Comparison of ENCODE assay signal across 24 mouse cellular contexts in genomic region chr2:143852295-143853275, GRCm38 (mm10). TPM values are rescaled to one million over a fixed set of nuclear protein-coding genes. Genes with fewer than 3 reads are reported as not detected.
A peak's percentile ranks its signal among the peaks of the same experiment; 100 is the strongest.
DNase-seq lines count a peak whose midpoint lies in the region; ATAC-seq and TF ChIP-seq lines count a peak whose summit lies in the region.
"Had no signal": no experiment of that assay in that cellular context is flagged by ENCODE, and none has a peak within 500 bp of the region (broad histone marks: within the 10 kb centered on the region; RNA-seq: fewer than 3 reads in every experiment).

No protein-coding gene starts in this region.

- intact Hi-C loops in heart, postnatal 25 days (cut with DNase I) = no loop called here

- TF ChIP-seq CTCF in lung, adult 2 months (IDR thresholded peaks at IDR 0.05; ENCODE audit: insufficient read depth, low read length) = no peak

- no peaks in the 10 kb centered on the region for H3K27me3 ChIP-seq in heart, embryonic 11.5 days (ENCODE audit: control insufficient read depth, insufficient read depth, low read length)
- no peaks in the 10 kb centered on the region for H3K27me3 ChIP-seq in midbrain, embryonic 16.5 days (ENCODE audit: control insufficient read depth, insufficient read depth, low read depth, low read length)
- no peaks in the 10 kb centered on the region for H3K27me3 ChIP-seq in forebrain, embryonic 11.5 days (ENCODE audit: control insufficient read depth, insufficient read depth, low read length)
- H3K27me3 ChIP-seq: embryonic facial prominence, embryonic 12.5 days; heart, embryonic 12.5 days; limb, embryonic 12.5 days; liver, embryonic 13.5 days; midbrain, embryonic 13.5 days had no signal

- H3K27ac ChIP-seq in heart, embryonic 11.5 days (ENCODE audit: low read depth, low read length) = no peak overlapping the region
- no peak overlapping the region for H3K27ac ChIP-seq in midbrain, embryonic 16.5 days (ENCODE audit: low read length)
- H3K27ac ChIP-seq in forebrain, embryonic 11.5 days (ENCODE audit: low read depth, low read length) = no peak overlapping the region
- H3K27ac ChIP-seq: embryonic facial prominence, embryonic 12.5 days; hindbrain, embryonic 14.5 days; limb, embryonic 12.5 days; liver, embryonic 13.5 days; midbrain, embryonic 13.5 days had no signal

- no peaks in the 10 kb centered on the region for H3K36me3 ChIP-seq in heart, embryonic 11.5 days (ENCODE audit: control insufficient read depth, insufficient read depth, low read length)
- H3K36me3 ChIP-seq in midbrain, embryonic 16.5 days (ENCODE audit: control insufficient read depth, insufficient read depth, low read length) = no peaks in the 10 kb centered on the region
- no peaks in the 10 kb centered on the region for H3K36me3 ChIP-seq in forebrain, embryonic 11.5 days (ENCODE audit: control insufficient read depth, insufficient read depth, low read length)
- H3K36me3 ChIP-seq: embryonic facial prominence, embryonic 12.5 days; heart, embryonic 12.5 days; limb, embryonic 12.5 days; liver, embryonic 13.5 days; midbrain, embryonic 13.5 days had no signal

- H3K9me3 ChIP-seq in heart, embryonic 11.5 days (replicated peaks; ENCODE audit: control insufficient read depth, low read length) = no peaks in the 10 kb centered on the region
- no peaks in the 10 kb centered on the region for H3K9me3 ChIP-seq in midbrain, embryonic 16.5 days (replicated peaks; ENCODE audit: control insufficient read depth, low read length, poor library complexity, severe bottlenecking)
- H3K9me3 ChIP-seq in forebrain, embryonic 11.5 days (ENCODE audit: control insufficient read depth, low read length) = no peaks in the 10 kb centered on the region
- H3K9me3 ChIP-seq: embryonic facial prominence, embryonic 12.5 days; heart, embryonic 12.5 days; limb, embryonic 12.5 days; liver, embryonic 13.5 days; midbrain, embryonic 13.5 days had no signal

- peak overlapping the region; percentile 34; the same call in 1 of the 2 replicates for H3K9ac ChIP-seq in heart, embryonic 11.5 days (ENCODE audit: low read depth, low read length)
- H3K9ac ChIP-seq in midbrain, embryonic 16.5 days (ENCODE audit: low read depth, low read length) = no peak overlapping the region
- no peak overlapping the region for H3K9ac ChIP-seq in forebrain, embryonic 11.5 days (ENCODE audit: low read length)
- H3K9ac ChIP-seq: embryonic facial prominence, embryonic 12.5 days; heart, embryonic 12.5 days; hindbrain, embryonic 14.5 days; limb, embryonic 12.5 days; liver, embryonic 13.5 days had no signal

- H3K4me3 ChIP-seq in heart, embryonic 11.5 days (ENCODE audit: low read depth, low read length) = no peak overlapping the region
- no peak overlapping the region for H3K4me3 ChIP-seq in lung, adult 2 months (replicated peaks; ENCODE audit: extremely low read depth, low read depth, low read length)
- H3K4me3 ChIP-seq in midbrain, embryonic 16.5 days (ENCODE audit: low read depth, low read length) = no peak overlapping the region
- H3K4me3 ChIP-seq in forebrain, embryonic 11.5 days (ENCODE audit: low read depth, low read length) = no peak overlapping the region
- H3K4me3 ChIP-seq: embryonic facial prominence, embryonic 12.5 days; erythroblast, embryonic 14.5 days; heart, embryonic 12.5 days; limb, embryonic 12.5 days; liver, embryonic 13.5 days; midbrain, embryonic 13.5 days had no signal

- no peaks in the 10 kb centered on the region for H3K4me1 ChIP-seq in heart, embryonic 11.5 days (ENCODE audit: control insufficient read depth, insufficient read depth, low read length)
- peaks cover 7% of the 10 kb centered on the region for H3K4me1 ChIP-seq in lung, adult 2 months (ENCODE audit: control insufficient read depth, insufficient read depth, low read length)
- H3K4me1 ChIP-seq in midbrain, embryonic 16.5 days (ENCODE audit: control insufficient read depth, insufficient read depth, low read length) = no peaks in the 10 kb centered on the region
- no peaks in the 10 kb centered on the region for H3K4me1 ChIP-seq in forebrain, embryonic 11.5 days (replicated peaks; ENCODE audit: control insufficient read depth, insufficient read depth, low read length)
- H3K4me1 ChIP-seq: embryonic facial prominence, embryonic 12.5 days; midbrain, embryonic 13.5 days had no signal

- no peak overlapping the region for H3K4me2 ChIP-seq in heart, embryonic 11.5 days
- no peak overlapping the region for H3K4me2 ChIP-seq in midbrain, embryonic 16.5 days (ENCODE audit: low read length)
- no peak overlapping the region for H3K4me2 ChIP-seq in forebrain, embryonic 11.5 days (ENCODE audit: low read depth, low read length, severe bottlenecking)
- H3K4me2 ChIP-seq: embryonic facial prominence, embryonic 12.5 days; heart, embryonic 12.5 days; hindbrain, embryonic 14.5 days; limb, embryonic 12.5 days; liver, embryonic 13.5 days; midbrain, embryonic 13.5 days had no signal

- TF ChIP-seq POLR2A in lung, adult 2 months (IDR thresholded peaks at IDR 0.05; ENCODE audit: borderline replicate concordance, extremely low read depth, low read depth, low read length) = no peak

- no peak for DNase-seq in heart, postnatal 25 days (ENCODE audit: low spot score)
- peak; percentile 10 for DNase-seq in lung, postnatal 10 days
- no peak for DNase-seq in lung, adult 2 months
- peak; percentile 79 for DNase-seq in large intestine, adult 2 months (ENCODE audit: low read depth, low spot score)
- peak; percentile 81 for DNase-seq in yolk sac, embryonic 10.5 days (ENCODE audit: low spot score)
- DNase-seq in forebrain, embryonic 11.5 days (ENCODE audit: low spot score) = no peak
- DNase-seq: adrenal gland, adult 8-10 months; cerebellum, adult 11 months; cerebellum, postnatal 10 days; heart, postnatal 14 days; kidney, adult 18-20 months; kidney, postnatal 14 days; liver, embryonic 13.5 days; right cerebral cortex, postnatal 14 days had no signal

- WGBS in heart, embryonic 11.5 days (ENCODE audit: insufficient replicate concordance) = 55% methylated on average over 18 of the region's 18 CpGs
- 38% methylated on average over 18 of the region's 18 CpGs for WGBS in lung, adult 2 months
- WGBS in large intestine, adult 2 months = 21% methylated on average over 18 of the region's 18 CpGs
- whole genome bisulfite sequencing in midbrain, embryonic 16.5 days = 70% methylated on average over 18 of the region's 18 CpGs
- 67% methylated on average over 18 of the region's 18 CpGs for WGBS in forebrain, embryonic 11.5 days

- ATAC-seq in heart, embryonic 11.5 days (replicated peaks; ENCODE audit: insufficient number of reproducible peaks, low FRiP score, low TSS enrichment) = no peak
- no peak for ATAC-seq in midbrain, embryonic 16.5 days
- ATAC-seq in forebrain, embryonic 11.5 days (replicated peaks; ENCODE audit: low FRiP score) = no peak
- ATAC-seq: midbrain, embryonic 13.5 days had no signal

RNA-seq across cellular contexts. Expression of gene Bfsp1, which starts 10.4 kb away (rescaled TPM):
- polyA plus RNA-seq in heart, embryonic 11.5 days (2014; fragmentation: Nextera tagmentation; extraction: Ambion mirVana) = 1.5 and 1.9 TPM in 2 replicates
- under 1 TPM; 0.34 TPM for total RNA-seq in heart, postnatal 25 days (2021)
- polyA plus RNA-seq in lung, adult 2 months (2012; rRNA removed) = 1.3 and 1.5 TPM in 2 replicates
- 3.2 and 5.1 TPM in 2 replicates for polyA plus RNA-seq in large intestine, adult 2 months (2012; rRNA removed)
- polyA plus RNA-seq in midbrain, embryonic 16.5 days (2015; fragmentation: Nextera tagmentation; extraction: Ambion mirVana) = 1.7 and 2.0 TPM in 2 replicates
- 0.44 and 1.7 TPM in 2 replicates for polyA plus RNA-seq in forebrain, embryonic 11.5 days (2014; fragmentation: Nextera tagmentation; extraction: Ambion mirVana)
- total RNA-seq: gastrocnemius, adult 18-20 months; granulocyte monocyte progenitor cell, adult 5-6 weeks had no signal
- polyA plus RNA-seq: erythroblast, embryonic 14.5 days had no signal

Comparison
In these comparisons a context has a peak if more than half of its experiments do, and no peak if none do; other contexts are left out.
1. DNase-seq: peak in lung, postnatal 10 days (single experiment), large intestine, adult 2 months (single experiment) and yolk sac, embryonic 10.5 days (single experiment); none in heart, postnatal 25 days (single experiment), lung, adult 2 months (single experiment) and forebrain, embryonic 11.5 days (single experiment).